Mouse (Mus musculus): ENCODE measurements around the gene Kalrn.
"Not testable (repeated sequence)": the region's sequence is repeated elsewhere in the genome, so short reads cannot be mapped to it uniquely, and the experiment has no call there.

Gene Kalrn

DNA sequence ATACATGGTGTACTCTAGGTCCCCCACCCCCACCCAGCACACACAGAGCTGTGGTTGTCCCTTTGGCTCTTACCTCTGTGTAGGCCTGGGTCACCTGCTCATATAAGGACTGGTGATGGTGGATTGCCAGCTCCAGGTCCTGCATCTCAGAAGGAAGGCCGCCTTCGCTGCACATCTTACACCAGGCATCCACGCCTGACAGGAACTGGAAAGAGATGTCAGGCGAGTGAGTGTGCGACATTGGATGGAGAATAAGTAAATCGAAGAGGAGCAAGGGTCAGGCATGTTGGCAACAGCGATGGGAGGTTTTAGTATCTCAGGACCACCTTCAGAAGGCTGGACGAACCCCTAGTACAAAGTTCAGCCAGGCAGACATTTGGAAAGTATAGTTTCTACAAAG lies 263.0 kb downstream of the Kalrn start:
- no peak for DNase-seq (ENCODE audit: low read depth)

DNA sequence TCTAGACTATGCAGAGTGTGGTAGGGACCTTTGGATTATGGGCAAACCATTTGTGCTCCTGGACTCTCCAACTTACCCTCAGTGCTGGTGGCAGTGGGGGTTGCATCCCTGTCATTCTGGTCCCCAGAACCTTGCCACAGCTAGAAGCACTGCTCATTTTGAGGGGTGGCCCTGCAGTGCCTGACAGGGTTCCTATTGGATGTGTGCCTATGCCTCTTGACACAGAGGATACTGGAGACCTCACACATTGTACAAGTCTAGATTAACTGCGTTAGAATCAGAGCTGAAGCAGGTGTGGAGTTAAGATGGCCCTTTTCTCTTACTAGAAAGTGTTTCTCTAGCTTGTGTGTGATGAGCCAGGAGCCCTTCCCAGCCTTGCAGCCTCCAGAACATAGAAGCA lies 265.0 kb downstream of the Kalrn start:
- no peak for DNase-seq (ENCODE audit: low read depth)

DNA sequence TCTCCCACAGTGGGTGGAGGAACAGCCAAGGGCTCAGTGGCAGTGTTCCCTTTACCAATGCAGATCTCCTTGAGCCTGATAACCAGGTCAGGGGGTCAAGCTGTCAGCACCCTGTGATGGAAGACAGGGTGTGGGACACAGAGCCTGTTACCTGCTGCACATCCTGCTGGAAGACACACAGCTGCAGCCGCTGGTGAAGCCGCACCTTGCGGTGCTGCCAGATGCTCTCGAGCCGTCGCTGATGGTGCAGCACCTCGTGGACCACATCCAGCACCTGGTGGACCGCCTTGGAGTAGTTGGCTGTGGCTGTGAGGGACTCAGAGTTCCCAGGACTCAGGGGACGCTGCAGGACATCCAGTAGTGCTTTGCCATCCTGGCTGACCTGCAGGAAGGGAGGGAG lies 265.9 kb downstream of the Kalrn start:
- DNase-seq (ENCODE audit: low read depth), result no peak

DNA sequence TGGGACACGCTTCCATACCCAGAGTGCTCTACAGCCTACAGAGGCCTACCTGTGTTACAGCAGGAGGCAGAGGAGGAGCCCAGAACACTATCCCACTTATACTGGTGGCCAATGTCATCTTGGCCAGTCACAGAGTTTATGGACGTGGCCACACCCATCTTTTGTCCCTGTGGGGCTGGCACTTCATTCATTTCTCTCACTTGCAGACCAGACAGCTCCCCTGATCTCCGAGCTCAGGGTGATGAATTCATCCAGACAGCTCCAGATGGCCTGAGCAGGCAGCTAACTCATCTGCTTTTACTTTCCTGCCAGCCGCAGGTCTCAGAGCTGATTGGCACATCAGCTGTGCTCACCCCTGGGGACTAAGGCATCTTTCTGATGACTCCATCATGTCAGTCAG lies 267.7 kb downstream of the Kalrn start:
- no peak for DNase-seq (ENCODE audit: low read depth)

DNA sequence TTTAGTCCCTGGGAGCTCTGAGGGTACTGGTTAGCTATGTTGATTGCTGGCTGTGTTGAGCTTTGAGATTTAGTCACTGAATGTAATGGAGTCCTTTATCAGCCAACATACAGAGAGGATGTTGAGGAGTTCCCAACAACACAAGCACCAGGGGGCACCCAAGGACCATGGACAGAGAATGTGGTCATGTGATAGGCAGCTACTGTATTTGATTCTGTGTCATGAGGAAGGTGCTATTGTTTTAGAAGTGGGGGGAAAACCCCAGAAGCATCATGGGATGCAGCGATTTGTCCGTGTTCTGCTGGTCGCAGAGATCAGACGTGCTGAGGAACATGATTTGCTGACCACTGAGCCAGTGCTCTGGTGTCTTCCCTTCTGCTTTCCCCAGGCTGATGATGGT lies 269.5 kb downstream of the Kalrn start:
- DNase-seq (ENCODE audit: low read depth), result not testable (repeated sequence)

DNA sequence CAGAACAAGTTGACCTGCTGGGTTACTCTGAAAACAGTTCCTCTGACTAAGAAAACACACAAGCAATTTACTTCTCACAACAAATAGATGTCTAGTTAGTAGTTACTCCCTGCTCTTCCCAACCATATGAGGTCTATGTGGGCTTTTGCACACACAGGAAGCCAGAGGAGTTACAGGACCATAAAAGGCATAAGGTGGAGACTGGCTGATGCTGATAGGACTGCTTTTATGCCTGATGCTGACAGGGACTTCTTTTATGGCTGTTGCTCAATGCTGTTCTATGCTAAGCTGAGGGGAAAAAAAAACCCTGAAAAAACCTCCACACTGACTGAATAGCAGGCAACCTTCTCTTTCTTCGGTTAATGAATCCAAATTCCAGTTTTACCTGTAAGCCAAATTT lies 270.8 kb downstream of the Kalrn start:
- DNase-seq (ENCODE audit: low read depth), result no peak

DNA sequence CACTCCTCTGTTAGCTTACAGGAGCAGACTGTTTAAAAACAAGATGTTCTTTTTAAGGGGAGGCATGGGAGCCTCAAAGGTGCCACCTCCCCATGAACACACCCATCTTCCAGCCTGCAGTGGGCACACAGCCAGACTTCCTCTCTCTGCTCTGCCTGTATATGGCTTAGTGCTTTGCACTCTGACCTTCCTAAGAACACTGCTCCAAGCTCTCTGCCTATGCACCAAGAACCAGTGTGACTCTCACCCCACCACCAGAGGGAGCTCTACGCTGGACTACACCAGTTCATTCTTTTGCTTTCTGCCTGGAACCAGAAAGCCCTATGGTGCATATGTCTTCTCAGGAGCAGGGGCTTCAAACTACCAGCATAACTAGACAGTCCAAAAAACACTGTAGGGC lies 271.3 kb downstream of the Kalrn start:
- DNase-seq (ENCODE audit: low read depth), result no peak

DNA sequence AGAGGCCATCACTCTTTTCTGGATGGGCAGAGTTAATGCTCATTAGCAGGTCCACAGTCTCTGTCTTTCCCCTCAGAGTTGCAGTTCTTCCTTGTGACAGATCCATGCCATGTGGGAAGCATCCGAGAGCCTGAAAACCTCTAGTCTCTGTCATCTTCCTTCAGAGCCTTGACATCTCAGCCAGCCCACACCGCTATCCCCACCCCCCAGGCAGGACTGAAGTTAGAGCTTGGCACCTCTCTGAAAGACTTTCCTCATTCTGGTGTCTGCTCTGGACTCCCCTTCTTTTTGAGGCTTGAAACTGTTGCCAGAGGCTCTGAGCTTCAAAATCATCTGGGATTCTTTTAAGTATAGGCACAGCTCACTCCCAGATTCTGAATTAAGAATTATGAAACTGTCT lies 274.1 kb downstream of the Kalrn start:
- DNase-seq (ENCODE audit: low read depth), result no peak

DNA sequence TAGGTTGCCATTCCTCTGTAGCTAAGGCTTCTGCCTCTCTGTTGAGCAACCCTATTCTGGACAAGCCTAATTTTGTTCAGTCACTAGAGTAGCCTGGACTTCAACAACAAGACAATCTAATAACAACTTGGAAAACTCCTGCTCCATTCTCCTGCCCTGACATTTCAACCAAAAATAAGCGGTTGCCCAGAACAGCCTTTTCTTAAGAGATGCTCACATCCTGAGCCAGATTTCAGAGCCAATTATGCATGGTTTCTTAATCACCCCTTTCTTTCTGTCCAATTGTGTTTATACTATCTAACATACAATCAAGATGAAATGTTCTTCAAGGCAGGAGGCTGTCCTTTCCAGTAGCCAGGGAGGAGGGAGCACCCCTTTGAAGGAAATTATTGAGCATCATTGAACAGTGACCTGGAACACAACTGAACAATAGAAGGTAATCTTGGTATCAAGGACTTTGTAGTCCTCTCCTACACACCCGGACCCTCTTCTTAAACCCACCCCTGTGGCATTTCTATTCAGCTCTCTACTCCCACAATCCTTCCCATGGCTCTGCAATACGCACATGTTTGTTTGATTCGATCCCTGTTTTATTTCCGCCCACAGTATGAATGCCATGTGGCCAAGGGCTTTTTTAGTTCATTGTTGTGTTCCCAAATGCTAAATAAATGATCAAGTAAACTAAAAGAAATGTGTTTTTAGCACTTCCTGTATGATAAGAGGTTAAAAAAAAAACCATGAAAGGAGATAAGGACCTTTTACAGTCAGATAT lies 275.2 kb downstream of the Kalrn start:
- DNase-seq (ENCODE audit: low read depth), result no peak

DNA sequence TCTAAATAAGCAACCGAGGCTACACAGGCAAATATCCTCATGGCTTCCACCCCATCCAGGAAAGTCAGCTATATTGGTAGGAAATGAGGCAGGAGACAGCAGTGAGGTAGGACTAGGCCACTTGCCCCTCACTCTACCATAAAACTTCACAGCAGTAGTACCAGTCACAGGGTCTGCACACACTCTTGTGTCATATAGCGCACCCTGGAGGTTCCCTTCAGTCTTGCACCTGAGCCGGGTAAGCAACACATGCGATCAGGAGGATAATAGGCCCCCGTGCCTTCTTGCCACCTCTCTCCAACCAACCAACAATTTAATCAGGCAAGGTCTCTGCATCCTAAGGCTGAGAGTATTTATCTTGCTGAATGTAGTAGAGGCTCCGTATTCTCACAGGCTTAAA lies 278.8 kb downstream of the Kalrn start:
- no peak for DNase-seq (ENCODE audit: low read depth)

DNA sequence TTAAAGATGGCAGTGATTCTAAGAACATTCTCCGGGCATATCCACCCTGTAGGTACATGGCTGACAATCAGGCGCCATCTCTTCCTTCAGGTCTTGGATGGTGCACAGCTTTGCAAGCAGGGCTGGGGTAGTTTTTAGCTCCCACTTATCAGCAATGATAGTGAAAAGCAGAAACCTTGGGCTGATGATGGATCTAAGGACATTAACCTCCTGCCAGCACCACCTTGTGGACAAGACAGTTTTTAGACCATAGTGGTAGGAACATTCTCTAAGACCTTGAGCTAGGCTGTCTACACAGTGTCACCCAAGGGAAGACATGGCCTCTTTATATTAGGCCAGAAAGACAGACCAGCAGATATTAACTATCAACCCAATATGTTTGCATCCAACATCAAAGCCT lies 279.7 kb downstream of the Kalrn start:
- DNase-seq (ENCODE audit: low read depth), result no peak

DNA sequence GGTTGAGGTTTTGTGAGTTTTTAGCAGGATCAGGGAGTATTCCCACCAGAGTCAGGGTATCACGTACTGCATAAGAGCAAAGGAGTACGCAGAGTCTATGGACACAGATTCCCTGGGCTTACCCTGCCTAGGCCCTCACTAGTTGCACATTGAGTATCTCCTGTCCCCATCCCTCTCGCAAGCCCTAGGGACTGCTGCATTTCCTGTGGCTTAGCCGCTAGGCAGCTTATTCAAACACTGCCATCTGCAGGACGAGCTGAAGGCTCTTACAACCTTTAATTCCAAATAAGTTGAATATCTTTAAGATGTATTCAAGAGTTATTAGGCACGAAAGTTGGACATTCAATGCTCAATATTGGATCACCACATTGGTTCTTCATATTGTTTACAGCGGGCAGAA lies 283.7 kb downstream of the Kalrn start:
- DNase-seq (ENCODE audit: low read depth), result no peak

DNA sequence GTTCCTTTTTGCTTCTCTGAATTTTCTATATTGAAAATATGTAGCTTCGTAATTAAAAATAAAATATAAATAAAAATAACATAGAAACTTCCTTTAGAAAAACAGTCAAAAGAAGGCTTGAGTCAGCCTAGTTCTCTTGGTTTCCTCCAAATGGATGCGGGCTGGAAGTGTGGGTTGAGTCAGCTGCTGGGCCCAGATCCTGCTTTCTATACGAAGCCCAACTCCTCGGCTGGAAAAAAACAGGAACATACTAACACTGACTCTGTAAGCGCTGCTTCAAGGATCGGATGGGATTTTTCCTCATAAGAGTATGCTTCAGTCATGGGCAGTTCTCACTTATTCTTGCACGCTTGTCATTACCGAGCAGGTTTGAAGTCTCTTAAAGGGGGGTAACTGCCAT lies 291.3 kb downstream of the Kalrn start:
- no peak for DNase-seq (ENCODE audit: low read depth)

DNA sequence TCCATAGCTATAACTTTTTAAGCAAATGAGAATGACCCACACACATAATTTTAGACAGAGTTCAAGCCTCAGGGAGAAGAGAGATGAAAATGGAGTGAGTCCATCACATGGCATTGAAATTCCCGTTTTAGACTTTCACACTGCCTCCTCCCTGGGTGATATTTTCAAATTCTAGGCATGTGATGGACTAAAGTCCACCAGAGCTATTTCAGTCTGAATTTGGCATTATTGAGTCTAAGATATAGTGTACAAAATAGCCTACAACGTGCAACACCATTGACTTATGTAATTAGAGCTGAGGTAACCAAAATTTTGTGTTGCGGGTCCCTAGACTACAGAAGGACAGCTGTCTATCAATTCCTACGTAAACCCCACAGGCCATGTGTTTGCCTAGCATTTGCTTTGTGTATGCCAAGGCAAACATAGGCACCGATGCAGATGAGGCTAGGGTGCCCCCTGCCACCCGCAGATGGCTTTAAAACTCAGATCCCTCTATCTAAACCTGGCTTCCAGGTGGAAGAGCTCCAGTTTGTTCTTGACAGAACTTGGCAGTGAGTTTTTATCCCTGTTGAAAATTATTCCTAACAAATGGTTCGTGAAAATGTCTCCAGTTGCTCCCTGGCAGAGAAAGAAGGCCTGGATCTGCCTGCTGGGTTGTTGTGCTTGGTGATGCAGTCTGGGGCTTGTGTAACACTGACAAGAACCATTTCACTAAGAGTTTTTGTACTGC lies 293.5 kb downstream of the Kalrn start:
- no peak for DNase-seq (ENCODE audit: low read depth)

DNA sequence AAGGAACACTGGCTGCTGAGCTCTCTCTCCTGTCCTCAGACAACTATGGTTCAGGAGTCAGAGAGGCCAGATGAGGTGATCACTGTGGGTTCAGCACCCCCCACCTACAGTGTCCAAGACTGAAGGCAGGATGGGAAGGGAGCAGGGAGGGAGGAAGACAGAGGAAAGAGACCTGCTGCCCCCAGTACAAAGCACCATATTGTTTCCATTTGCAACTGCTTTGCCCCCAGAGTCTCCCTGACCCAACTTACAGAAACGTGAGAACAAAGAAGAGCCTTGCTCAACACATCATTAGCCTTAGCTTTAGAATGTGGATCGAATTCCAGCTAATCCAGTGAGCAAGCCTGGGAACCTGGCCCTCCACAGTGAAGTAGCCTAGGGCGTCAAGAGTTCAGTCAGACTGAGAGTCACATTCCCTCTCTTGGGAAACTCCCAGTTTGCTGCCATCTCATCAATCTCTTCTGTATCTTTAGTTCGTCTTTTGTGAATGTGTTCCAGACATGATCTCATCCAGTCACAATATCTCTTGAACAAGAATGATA lies 295.0 kb downstream of the Kalrn start:
- DNase-seq (ENCODE audit: low read depth), result no peak

DNA sequence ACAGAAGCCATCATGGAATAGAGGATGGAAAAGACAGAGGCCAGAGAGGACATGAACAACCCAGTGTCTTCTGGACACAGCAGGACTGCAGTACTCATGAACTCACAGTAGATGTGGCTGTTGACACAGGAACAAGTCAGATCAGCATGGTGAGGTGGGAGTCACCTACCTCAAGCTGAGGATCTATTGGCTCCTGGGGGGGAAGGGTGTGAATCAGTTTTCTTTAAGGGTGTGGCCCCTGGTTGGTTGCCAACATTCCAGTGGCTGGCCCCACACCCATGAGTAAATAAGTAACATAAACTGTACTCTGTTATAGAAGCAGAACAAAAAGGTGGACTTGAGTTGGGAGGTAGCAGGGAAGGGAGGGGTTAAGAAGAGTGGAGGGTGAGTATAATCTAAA lies 298.7 kb downstream of the Kalrn start:
- no peak for DNase-seq (ENCODE audit: low read depth)

DNA sequence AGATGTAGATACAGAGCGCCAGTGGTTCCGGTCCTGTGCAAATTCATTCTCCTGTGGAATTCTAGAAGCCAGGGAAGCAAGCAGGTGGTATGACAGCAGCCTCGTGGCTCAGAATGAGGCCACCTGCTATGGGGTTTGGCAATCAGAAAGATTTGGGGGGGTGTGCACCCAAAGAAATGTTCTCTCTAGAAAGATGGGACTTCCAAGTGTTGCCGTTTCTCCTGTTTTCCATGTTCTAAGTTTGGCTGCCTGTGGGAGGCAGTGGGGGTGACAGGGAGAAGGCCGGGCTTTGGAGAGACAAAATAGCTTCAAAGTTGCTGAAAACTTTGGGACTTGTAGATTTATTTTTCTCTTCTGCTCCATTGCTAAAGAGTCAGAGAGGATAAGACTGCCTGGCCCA lies 301.9 kb downstream of the Kalrn start:
- DNase-seq (ENCODE audit: low read depth), result no peak

DNA sequence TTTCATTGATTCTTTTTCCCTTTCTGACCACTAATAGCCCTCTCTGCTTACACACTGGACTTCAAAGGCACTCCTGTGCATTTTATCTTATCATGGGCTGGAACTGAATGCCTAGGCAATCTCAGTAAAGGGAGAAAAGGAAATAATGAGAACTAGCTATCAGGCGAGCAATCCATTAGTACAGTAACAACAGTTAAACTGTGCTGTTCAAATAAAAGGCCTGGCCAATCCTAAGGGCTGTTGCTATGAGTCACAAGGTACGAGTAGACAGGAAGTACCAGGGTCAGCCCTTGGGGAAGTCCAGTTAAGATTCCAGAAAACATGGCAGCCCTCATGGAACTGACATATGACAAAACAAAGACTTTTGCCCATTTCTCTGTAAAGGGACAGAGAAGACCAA lies 302.7 kb downstream of the Kalrn start:
- DNase-seq (ENCODE audit: low read depth), result no peak

DNA sequence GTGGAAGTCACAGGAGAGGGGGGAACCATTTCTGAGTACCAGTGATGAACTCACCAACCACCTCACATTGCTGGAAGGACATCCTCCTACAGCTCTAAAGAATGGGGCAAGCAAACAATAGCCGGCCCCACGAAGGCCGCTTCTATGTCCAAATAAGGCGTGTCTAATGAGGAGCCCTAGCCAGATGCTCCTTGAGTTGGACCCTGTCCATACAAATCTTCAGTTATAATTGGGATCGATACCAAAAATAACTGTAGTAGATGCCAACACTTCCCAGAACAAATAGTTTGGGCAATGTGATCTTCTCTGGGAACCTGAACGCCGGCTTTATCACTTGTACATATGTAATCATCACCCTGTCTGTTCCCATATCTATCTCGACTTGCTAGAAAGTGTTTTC lies 303.7 kb downstream of the Kalrn start:
- DNase-seq (ENCODE audit: low read depth), result no peak

DNA sequence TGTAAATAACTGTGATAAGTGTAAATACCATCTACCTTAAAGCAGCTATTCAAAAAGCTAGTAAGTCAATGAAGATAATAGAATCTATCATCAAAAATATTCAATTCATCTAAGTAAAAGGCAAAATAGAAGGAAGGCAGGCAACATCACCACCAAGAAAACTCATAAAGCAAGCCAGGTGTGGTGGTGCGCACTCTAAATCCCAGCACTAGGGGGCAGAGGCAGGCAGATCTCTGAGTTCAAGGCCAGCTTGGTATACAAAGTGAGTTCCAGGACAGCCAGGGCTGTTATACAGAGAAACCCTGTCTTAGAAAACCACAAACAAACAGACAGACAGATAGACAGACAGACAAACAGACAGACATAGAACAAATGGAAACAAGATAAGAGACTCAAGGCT lies 305.6 kb downstream of the Kalrn start:
- DNase-seq (ENCODE audit: low read depth), result no peak

DNA sequence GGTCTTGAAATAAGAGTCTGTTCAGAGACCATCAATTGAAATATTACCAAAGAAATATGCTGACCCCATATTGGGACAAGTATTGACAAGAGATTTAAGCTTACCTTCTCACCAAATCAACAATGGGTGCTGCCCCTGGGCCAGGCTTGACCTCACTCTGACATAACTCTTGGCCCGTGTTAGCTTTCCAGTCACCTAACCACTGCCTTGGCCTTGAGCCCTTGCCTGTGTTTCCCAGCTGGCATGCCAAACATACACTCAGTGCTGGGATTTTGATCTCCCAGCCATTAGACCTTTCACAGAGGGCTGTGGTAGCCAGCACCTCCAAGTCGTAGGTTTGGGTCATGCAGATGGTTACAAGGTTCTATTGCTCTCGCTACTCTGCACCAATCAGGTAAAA lies 308.7 kb downstream of the Kalrn start:
- no peak for DNase-seq (ENCODE audit: low read depth)

DNA sequence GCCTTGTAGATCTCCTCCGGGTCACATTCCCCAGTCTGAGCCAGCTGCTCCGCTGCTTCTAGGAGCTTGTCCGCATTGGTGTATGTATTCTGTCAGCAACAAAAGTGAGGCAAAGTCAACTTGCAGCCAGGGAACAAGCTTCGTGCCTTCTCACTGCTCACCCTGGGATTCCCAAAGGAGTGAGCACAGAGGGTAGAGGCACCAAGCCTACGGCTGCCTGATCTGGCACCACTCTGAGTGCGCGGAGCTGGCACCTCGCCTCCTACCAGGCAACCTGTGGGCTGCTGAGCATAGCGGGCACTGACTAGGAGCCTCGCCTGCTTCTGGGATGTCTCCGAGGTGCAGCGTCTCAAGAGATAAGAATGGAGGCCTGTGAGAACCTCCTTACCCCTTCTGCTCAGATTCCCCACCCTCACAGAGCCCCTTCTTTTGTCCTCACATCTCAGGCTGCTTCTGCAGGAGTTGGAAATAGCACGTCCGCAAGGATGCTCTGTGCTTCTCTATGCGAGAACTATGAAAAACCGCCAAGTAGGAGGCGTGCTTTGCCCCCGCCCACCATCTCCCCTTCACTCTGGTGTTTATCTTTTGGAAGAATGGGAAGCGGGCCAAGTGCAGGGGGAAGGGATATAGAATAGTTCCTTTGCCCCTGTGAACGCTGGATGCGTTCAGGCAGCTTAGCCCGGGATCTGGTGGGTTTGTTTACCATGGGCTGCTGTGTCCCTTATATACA lies 310.4 kb downstream of the Kalrn start:
- no peak for DNase-seq (ENCODE audit: low read depth)

All from naive thymus-derived CD4-positive, alpha-beta T cell, adult 2 months (primary cell).